Mouse (Mus musculus): ENCODE measurements at regions not wholly inside any gene's neighbourhood (a gene's known extent, or its start where the extent isn't known, plus 50 kb on each side); places are given as distances from the start of the nearest gene placed in this dataset.
A peak's percentile ranks its signal among the peaks of the same experiment; 100 is the strongest.
"Not testable (repeated sequence)": the region's sequence is repeated elsewhere in the genome, so short reads cannot be mapped to it uniquely, and the experiment has no call there.

- no peak for DNase-seq
Measured at GRCm38 (mm10) chr4:5590531-5590930, 797.4 kb upstream of the Impad1 start.

DNA sequence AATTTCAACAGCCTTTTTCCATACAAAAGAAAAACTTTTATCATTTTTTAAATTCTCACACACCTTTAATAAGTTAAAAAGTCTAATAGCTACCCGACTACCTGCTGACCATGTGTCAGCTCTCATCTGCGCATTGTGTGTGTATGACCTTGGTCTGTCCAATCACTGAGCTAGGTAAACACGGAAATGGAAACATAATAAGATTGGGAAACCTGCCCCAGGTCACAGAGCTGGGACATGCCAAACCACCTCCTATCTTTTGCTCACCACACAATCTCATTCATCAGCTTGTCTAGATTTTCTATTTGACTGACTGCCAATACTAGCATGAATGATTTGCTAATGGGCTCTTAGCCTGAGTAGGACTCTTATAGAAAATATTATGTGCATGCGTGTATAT, 794.3 kb upstream of the Impad1 start:
- no peak for DNase-seq

DNA sequence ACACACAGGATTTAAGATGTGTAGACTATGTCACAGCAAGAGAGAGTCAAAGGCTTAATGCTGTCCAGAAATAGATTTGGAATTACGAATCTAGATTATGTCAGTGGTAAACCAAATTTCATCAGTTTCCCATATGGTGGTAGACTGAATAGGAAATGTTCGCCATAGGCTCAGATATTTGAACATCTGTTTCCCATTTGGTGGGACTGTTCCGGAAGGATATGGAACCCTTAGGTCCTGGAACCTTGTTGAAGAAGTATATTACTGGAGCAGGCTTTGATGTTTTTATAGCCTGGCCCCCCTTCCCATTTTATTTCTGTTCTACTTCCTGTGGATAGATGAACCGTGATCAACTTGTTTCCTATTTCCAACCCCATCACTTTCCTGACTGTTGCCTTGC, 792.0 kb upstream of the Impad1 start:
- DNase-seq, result no peak

- no peak for DNase-seq
Measured at GRCm38 (mm10) chr4:5583989-5584677, 791.0 kb upstream of the Impad1 start.

GRCm38 (mm10) chr4:5568076-5568475, 774.9 kb upstream of the Impad1 start:
- DNase-seq, result no peak

DNA sequence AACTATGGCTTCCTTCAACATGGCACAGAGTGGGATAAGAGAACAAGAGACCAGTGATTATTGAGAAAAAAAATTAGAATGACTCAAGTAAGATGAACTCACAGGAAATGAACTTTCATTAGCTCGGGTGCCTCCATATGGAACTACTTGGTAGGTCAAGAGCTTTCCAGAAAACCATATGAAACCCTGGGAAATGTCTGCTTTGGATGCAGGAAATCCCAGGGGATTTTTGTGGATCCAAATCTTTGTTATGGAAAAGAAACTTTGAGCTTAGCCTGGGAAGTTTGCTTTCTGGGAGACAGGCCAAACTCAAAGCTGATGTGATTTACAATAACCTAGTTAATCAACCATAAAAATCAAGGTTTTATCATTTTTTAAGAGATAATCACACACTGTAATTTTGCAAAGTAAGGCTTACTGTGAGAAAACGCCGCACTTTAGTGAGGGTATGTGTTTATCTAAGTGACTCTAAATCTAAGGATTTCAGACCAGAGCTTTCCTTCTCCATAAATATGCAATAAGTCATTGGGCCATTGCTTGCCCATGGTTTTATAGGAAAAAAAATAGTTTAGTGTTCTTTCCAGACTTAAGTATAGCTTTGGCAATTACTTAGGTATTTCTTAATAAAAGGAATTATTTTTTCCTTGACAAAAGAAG, 767.0 kb upstream of the Impad1 start:
- DNase-seq, result no peak

DNA sequence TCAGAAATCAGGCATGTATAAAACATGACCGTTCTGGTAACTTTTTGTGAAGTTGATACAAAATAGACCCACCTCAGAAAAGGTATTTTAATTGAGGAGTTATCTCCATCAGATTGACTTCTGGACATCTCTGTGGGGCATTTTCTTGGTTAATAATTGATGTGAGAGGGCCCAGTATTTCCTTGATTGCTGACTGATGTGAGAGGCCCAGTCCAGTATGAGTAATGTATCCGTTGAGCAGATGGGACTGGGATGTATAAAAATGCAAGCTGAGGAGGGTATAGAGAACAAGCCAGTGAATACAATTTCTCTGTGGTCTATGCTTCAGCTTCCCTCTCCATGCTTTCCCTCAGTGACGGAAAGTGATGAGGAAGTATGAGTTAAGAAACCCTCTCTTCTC, 747.0 kb upstream of the Impad1 start:
- no peak for DNase-seq

GRCm38 (mm10) chr4:5530416-5530815, 737.3 kb upstream of the Impad1 start:
- no peak for DNase-seq

- no peak for DNase-seq
Measured at GRCm38 (mm10) chr4:5518522-5518921, 725.4 kb upstream of the Impad1 start.

GRCm38 (mm10) chr4:5515426-5515825, 722.3 kb upstream of the Impad1 start:
- not testable (repeated sequence) for DNase-seq

DNA sequence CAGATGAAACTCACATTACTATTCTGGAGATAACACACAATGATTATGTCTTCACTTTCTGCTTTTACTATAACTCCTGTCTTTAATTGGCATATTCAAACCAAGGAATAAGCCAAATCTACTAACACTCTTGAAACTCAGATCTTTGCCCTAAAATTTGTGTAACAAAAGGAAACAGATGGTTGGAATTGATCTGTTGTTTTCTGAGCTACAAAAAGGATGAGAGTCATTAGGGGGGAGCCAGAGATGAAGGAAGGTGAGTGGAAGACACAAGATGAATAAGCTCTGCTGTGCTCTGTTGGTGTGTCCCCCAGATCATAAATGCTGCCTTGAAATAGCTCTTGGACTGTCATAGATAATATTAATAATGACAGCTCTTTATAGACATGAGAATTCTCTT, 718.6 kb upstream of the Impad1 start:
- no peak for DNase-seq

- peak; percentile 34 for DNase-seq
Measured at GRCm38 (mm10) chr4:5509398-5509797, 716.2 kb upstream of the Impad1 start.

- DNase-seq, result no peak
Measured at GRCm38 (mm10) chr4:5495012-5495411, 701.9 kb upstream of the Impad1 start.

GRCm38 (mm10) chr4:5494072-5495000, 701.2 kb upstream of the Impad1 start:
- no peak for DNase-seq

GRCm38 (mm10) chr4:5486786-5487185, 693.6 kb upstream of the Impad1 start:
- DNase-seq, result no peak

GRCm38 (mm10) chr4:5471891-5472558, 678.9 kb upstream of the Impad1 start:
- DNase-seq, result no peak

DNA sequence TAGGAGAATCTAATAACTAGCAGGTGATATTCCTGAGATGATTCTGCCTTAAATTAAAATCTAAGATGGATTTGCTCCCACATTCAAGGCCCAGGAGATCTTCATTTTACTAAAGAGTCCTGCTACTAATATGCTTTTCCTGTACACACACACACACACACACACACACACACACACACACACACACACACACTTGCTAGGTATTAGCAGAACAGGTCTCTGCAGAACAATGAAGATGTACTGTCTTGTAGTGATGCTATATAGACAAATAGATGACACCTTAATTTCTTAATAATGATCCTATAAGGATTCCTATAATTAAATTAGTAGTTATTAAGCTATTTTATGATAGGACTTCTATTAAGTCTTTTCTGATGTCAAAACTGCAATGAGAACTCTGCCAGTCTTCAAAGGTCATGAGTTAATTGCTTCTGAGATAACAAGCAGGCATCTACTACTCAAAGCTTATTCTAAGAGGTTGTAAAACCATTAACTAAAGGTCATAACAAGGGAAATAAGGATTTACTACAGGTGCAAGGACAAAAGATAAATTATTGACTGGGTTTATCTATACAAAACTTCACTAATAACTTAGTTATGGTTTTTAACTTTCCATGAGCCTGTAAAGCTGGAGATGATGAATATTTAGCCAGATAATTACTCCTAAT, 666.0 kb upstream of the Impad1 start:
- no peak for DNase-seq

DNA sequence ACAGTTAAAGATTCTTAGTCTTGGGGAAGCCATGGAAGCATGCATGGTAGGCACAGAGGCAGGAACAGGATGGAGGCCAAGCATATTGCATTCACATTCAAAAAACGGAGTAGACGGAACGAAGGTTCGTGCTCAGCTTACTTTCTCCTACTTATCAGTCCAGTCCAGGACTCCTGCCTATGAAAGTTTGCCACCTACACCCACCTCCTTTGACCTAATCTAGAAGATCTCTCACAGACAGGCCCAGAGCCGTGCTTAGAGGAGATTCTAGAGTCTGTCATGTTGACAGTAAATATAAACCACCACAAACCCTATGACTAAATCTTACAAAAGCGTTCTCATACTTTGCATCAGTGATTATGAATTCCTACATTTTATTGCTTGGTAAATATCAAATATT, 657.3 kb upstream of the Impad1 start:
- DNase-seq, result no peak

GRCm38 (mm10) chr4:5441339-5442019, 648.3 kb upstream of the Impad1 start:
- no peak for DNase-seq

- DNase-seq, result no peak
Measured at GRCm38 (mm10) chr4:5437076-5437475, 643.9 kb upstream of the Impad1 start.
